Mouse (Mus musculus) c-Kit-positive CD71-positive TER-119-negative erythroid progenitor cells, embryonic 14.5 days (primary cell): Measurements from ENCODE around the gene Ankrd39.

Source experiments
- DNase-seq: peaks from one replicate; pipeline ENCODE4 v3.0.0-alpha.2; 2013; ENCODE audit warnings: low read depth

Ankrd39 gene

DNA sequence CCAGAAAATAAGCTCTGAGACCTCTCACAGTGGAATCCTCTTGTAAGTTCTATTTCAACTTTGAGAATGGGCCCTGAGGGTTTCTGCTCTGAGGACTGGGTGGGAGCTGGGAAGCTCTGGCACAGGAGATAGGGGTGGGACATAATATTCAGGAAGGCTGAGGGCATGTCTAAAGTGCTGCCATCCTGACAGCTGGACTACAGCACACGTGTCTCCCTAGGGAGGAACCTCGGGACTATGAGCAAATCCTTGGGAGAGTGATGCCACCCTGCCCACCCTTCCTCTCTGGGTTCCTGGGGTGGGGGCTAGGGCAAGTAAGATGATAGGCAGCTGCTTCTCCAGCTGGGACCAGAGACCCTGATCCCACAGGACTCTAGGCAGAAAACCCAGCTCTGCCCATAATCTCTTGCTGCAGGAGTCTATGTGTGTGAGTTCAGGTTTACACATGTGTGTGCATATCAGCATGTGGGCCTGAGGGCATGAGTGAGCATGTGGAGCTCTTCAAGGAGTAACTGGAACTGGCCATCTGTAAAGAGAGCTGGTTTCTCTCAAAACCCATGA is 25.0 kb upstream of the Ankrd39 start:
- no peak for DNase-seq

DNA sequence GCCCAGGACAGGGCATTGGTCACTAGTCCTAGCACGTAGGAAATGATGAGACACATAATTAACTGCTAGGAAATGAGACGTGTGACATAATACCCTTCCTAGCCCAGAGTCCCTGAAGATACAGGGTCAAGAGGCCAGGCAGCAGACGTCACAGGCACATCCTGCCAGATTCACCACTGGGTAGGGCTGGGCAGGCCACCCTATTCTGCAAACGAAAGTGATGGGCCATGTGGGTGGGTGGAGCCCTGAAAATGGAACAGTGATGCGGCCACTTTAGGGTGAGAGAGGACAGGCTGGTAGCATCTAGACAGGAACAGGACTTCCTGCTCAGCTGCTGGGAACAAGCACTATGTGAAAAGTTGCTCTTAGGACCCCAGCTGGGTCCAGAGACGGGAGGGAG is 24.4 kb upstream of the Ankrd39 start:
- DNase-seq = no peak

DNA sequence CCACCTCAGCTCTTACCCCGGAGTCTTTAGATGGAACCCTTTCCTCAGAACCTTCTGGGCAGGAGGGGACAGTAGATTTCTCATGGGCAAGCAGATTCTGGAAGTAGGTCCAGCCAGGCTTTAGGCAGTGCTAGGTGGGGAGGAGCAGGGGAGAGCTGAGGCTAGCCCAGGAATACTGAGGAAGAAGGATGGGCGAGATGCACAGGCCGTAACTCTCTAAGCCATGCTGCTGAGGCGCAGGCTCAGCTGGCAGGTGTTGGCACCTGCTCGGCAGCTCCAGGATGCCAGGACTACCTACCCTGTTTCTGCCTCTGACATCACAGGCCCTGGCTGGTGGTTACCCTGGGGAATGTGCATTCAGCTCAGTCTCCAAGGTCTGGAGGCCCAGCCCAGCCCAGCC is 23.1 kb upstream of the Ankrd39 start:
- no peak for DNase-seq

DNA sequence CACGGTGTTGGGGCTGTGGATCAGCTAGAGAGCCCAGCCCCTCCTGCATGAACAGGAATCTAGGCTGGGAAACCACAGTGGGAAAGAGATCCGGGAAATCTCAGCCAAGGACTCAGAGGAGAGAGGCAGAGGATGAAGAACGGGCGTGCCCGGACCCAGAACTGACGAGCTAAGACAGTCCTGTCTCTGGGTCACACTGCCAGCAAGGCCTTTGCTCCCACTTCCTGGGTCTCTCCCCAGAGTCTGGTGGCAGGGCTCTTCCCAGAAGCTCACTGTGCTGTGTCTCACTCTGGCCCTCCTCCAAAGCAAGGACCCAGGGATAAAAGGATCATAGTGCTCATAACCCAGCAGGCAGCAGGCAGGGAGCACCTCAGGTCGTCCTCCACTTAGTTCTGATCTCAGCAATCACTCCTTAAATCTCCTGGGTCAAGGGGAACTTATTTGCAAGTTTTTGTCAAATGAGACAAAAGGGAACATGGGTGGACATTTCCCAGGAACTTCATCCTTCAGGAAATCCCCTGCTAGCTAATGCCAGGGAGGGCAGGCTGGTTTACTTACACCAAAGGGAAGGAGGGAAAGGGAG is 22.5 kb upstream of the Ankrd39 start:
- no peak for DNase-seq

DNA sequence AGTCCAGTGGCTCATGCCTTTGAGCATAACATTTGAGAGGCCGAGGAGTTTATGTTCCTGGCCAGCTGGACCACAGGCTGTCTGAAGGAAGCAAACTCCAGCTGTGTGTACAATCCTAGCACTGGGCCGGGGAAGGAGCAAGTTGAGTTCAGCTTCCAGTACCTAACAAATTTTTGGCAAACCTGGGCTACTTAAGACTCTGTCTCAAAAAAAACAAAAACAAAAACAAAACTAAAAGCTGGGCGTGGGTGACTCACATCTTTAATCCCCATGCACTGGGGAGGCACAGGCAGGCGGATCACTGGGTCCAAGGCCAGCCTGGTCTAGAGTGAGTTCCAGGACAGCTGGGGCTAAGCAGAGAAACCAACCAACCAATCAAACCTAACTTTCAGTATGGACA is 21.5 kb upstream of the Ankrd39 start:
- DNase-seq = no peak

DNA sequence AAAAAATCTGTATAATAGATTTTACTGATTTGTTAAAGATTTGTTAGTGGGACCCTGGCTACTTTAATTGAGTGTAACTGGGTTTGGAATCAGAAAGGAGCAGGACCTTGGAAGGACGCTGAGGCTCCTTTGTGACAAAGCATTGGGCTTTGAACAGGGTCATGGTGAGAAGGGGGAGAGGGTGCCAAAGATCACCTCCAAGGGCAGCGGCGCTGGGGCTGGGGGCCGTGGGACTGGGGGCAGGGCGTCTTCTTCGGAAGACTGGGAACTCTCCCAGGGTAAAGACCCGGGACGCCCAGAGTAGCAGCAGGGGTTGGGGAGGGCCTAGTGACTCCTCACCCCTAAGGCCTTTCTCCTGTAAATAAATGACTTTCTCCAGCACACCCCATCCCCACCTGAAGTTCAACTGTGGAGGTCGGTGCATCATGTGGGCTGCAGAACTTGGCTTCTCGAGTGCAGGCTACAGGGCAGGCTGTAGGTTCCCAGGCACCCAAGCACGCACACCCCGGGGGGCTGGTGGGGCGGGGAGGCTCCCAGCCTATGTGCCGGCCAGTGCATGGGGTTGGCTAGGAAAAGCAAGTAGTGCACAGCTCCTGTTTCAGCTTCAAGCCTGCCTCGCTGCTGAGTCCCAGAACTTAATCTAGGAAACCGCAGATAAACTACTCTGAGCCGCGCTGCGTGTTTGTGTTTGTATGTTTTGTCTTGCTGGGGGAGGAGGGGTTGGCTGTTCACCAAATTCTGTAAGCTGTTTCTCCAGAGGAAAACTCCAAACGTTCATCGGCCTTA is 20.8 kb upstream of the Ankrd39 start:
- no peak for DNase-seq

DNA sequence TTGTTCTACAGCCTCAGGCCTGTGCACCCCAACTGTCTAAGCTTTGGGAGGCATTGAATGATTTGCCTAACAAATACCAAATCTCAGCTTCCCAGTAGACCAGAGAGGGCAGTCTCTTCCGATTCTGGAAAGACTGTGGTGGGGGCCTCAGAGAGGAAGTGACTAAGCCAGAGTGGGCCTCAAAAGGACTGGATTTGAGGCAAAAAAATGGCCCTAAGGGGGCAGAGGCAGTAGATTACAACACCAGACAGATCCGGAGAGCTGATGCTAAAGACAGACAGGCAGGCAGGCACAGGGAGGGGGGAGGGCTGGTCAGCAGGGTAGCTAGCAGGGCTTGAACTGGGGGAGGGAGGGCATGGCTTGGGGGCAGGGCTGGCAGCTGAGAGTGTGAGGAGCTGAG is 19.2 kb upstream of the Ankrd39 start:
- no peak for DNase-seq

DNA sequence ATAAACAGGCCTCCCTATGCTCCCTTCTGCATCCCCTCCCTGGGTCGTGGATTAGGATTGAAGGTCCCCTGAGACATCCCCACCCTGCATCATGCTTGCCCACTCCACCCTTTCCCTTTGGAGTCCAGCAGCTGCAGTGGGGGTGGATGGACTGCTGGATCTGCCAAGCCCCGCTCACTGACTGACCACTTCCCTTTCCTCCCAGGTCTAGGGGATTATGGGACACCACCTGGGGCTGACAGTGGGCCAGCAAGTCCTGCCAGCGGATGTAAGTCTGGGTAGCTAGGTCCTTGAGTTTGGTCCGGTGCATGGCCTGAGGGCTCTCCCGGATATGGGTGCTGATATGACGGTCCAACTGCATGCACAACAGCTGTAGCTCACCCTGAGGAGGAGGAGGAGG is 16.9 kb upstream of the Ankrd39 start:
- no peak for DNase-seq

DNA sequence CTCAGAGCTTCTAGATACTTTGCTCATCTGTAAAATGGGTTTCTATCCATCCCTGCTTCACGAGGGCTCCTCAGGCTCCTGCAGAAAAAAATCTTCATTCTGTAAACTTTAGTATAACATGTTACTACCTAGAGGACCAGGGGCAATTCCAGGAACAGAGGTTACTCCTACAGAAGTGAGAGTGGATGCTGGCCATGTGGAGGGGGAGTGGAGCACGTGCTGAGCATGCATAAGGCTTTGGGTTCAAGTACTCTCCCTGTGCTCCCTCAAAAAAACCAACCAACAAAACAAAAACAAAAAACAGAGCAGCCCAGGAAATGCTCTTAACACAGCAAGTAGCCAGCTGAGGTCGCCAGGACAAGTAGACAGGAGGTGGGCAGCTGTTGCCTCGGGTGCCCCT is 16.4 kb upstream of the Ankrd39 start:
- DNase-seq = no peak

DNA sequence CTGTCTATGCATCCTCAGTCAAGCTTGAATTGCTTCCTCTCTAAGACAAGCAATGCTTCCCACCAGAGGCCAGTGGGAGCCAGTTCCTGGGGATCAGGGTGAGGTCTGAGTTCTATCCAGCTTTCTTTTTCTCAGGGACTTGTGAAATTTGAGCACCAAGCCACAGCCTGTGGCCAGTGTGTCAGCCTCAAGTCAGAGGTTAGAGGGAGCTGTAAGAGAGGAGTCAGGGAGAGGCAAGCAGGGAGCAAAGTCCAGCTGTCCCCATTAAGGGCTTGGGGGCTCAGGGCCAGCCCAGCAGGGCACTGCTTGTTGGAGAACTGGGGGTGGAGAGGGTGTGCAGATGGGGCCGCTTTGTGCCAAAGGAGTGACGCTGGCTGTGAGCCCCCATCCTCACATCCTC is 16.0 kb upstream of the Ankrd39 start:
- no peak for DNase-seq

DNA sequence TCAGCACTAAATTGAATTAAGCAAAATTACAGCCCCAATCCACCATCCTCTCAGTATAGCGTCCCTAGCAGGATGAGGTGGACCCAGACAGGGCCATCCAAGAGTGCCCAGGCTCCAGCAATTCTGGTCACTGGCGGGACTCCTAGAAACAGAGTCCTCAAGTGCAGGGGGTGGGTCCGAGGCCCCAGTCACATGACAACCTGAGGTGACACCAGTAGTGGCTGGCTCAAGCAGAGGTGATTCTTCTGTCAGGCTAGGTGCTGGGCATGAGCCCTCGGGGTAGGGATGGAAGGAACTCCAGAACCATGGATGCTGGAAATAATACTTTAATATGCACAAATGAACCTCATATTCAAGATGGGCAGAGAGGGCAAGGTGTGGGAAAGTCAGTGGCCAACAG is 15.1 kb upstream of the Ankrd39 start:
- DNase-seq = no peak

DNA sequence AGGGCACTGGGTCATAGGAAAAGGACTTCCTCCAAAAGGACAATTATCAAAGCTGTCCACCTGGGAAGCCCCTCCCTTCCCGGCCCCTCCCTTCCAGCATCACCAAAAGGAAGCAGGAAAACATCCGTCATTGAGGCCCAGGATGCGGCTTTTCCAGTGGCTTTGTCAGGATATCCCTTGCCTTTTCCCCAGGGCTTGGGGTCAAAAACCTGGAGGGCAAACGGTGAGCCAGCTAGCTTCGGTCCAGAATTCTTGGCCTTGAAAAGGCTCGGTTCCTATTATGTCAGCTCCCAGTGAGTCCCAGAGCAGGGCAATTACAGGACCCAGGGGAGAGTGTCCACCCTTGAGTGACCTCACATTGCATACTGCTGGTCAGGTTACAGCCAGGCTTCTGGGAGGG is 13.7 kb upstream of the Ankrd39 start:
- DNase-seq = no peak

DNA sequence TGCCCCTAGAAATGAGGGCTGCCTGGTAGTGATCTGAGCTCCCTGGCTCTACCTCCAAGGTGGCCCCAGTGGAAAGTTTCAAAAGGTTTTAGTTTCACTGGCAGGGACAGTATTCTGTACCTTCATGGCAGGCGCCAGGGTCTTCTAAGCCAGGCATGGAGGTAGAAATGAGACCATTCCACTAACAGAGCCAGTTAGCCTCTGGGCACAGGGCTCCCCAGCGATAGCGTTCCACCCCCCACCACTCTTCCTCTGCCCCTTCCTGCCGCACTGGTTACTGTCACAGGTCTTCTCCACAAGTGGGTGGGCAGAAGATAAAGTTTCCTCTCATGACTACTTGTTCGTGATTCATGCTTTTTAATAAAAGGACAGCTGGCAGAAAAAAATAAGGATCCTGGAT is 12.6 kb upstream of the Ankrd39 start:
- no peak for DNase-seq

DNA sequence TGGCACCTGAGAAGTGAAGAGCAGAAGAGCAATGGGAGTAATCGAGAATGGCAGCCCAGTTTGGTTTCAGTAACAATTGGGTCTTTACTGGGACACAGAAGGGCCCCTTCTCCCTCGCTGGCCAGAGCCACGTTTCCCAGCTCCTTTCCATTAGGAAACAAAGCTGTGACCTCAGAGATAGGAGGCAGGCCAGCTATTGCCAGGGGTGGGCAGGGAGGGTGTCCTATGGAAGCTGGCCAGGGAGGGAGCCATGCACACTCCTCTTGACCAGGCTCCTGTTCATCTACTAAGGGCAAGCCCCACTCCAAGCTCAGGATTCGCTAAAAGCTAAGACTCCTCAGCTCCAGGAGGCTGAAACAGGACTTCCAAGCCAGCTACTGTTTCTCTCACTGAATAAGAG is 12.0 kb upstream of the Ankrd39 start:
- DNase-seq = no peak

DNA sequence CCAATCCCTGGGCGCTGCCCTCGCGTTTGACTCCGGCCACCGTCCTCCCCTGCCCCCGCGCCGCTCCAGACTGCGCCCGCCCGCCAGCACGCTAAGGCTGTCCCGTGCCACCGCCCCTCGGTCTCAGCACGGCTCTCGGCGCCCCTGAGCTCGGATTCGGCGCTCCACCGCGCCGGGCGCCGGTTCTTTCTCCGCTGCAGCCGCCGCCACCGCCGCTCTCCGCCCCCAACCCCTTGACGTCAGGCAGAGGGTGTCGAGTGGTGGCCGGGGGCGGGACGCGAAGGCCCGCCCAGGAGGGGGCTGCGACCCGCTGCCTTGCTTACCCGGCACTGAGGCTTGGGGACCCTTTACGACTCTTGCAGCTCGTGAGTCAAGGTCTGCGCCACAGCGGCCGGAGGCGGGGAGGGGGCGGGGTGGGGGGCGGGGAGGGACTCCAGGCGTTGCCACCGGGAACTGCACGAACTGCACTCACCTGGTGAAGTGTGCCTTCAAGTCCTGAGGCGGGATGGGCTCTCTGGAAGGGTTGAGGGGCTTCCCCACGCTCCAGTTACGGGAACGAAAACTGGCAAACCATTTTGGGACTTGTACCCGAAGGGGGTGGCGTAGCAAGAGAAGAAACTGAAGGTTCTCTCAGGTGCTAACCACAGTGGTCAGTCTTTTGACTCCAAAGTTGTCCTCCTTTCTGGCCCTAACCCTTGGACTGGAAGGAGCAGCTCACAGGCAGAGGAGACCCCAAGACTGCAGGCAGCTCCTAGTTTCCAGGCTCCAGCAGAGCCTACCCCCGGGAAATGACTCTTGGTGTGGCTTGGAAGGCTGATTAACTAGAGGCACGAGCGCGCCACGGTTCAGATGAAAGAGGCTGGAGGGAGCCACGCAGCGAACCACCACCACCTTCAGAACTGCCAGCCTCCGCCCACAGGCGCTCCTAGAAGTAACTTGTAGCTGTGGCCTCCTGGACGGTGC is 11.1 kb upstream of the Ankrd39 start, which contains the start of gene Sema4c:
TSS of gene Sema4c (minus strand) at position 319 of the 963 bp plus-strand sequence.
- no peak for DNase-seq

DNA sequence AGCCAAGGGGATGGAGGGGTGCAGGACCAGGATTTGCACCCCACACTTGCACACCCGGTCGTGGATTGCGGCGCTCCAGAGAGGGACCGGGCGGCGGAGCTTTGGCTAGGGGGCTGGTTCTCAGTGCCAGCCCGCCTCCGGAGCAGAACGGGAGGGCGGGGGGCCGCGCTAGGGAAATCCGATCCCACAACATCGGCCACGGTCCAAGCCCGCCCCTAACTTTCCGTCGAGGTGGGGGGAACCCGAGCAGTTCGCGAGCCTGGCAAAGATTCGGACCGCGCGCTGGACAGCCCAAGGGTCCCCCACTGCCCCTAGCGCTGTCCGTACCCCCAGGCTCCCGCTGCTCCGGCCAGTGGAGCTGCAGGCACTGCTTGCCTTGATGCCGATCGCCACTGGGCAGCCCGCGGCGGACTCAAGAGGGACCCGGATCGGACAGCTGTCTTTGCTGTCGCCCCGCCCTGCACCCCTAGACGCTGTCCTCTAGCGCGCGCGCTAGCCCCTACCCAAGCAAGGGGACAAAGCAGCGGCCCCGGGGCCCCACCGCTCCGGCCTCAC is 10.3 kb upstream of the Ankrd39 start:
- no peak for DNase-seq

DNA sequence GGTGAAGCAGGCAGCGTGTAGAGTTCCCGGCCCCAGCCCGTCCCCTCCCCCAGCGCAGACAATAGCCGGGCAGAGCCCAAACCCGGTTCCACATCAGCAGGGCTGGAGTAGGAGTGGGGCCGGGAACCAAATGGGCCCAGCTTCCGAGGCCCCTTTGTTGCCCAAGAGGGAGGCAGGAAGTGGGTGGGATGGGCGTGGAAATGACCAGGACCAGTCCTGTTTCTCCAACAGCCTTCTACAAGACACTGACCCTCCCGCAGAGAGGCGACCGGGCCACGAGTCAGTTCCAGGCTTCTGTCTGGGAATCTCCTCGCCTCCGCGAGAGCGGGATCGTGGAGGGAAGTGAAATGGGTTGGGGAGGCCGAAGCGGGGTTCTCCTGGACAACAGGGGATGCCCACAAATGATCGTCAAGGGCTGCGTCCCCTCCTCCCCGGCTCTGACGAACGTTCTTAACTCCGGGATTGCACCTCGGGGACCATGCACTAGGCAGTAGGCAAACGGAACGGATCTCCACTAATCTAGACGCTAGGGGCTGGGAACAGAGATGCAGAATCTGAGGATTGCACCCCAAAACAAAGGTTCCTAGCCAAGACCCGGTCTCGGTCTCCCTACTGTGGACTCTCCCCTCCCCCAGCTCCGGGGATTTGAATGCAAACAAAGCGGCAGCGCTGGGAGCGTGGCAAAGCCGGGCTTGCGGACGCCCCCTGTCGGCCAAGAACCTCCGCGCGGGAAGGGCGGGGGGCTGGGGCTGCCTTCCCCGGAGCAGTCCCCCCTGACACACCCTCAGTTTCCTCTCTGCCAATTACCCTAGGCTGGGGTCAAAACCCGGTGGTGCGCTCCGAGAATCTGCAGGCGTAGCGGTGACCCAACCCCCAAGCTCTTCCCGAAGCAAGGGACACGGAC is 9.6 kb upstream of the Ankrd39 start:
- no peak for DNase-seq

DNA sequence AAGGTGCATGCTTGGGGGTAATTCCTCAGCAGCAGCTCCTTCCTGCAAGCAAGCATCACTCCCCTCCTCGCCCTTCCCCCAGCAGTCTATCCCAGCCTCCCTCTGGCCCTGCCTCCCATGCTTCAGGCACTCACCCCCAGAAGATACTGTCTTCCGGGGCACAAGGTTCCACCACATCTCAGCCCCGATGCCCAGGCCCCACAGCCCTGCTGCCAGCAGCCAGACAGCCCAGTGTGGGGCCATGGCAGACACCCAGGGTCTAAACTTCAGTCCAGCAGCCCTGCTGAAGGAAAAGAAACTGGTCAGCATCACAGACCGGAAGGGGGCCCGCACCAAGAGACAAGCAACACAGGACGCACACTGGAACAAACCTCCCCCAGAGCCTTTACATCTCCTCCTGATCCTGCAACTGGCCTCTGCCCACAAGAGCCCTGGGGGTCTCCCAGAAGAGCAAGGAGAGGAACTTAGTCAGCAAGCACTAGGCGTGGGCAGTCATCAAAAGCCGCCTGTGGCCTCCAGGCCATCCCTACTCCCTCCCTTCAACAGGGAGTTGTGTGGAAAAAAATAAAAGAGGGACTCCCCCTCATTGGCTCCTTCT is 8.7 kb upstream of the Ankrd39 start:
- no peak for DNase-seq

DNA sequence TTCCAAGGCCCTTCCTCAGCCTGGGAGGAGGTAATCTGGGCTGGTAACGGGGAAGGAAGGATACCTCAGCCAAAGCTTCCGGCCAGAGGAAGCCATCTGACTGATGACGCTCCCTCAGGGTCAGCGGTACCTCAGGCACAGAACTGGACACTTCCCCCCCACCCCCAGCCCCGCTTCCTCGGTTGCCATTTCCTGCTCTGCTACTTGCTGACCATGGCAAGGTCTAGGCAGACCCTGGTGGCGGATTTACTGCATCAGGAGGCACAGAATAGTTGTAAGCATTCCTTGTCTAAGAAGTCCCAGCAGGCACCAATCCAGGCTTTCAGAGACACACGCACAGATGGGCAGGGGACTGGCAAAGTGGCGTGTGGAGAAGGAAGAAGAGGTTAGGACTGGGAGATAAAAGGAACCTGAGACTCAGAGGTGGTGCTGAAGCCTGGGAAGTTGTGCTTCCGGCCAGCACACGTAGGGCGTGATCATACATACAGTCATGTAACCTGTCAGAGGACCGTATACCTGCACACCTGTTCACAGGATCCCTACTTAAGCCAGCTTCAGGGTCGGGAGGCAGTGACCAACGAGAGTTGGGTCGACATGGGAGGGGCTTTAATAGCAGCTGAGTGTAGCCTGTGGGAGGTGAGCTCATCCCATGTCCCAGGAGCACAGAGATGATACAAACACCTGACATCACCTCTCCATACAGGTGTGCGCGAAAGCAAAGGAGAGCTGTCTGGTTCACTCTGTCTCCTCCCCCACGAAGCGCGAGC is 7.6 kb upstream of the Ankrd39 start:
- no peak for DNase-seq

DNA sequence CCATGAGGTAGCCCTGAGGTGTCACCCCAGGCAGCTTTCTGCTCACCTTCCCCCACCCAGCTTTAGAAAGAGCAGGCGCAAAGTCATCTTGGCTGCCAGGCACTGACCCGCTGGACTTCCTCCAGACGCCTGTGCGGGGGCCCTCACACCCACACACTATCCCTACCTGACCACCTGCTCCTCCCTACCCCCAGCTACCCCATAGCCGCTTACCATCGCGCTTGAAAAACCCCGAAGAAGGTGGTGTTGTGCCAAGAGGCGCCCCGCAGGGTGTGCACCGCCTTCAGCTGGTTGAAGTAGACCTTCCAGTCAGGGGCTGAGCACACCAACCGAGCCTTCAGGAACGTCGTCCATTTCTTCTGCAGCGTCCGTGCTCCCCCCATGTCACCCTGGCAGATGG is 5.3 kb upstream of the Ankrd39 start:
- no peak for DNase-seq
